Mouse (Mus musculus) gastrocnemius, postnatal 10 days (tissue): ENCODE measurements around the gene Thra. TPM values are rescaled to one million over a fixed set of nuclear protein-coding genes. Genes with fewer than 3 reads are reported as not detected.
A peak's percentile ranks its signal among the peaks of the same experiment; 100 is the strongest.
"Not testable (repeated sequence)": the region's sequence is repeated elsewhere in the genome, so short reads cannot be mapped to it uniquely, and the experiment has no call there.

Experiments
- DNase-seq: peaks from one replicate; pipeline ENCODE4 v3.0.0; 2021; ENCODE audit warnings: mixed read lengths
- long read RNA-seq, 2 experiments: library from polyadenylated mRNA; stranded (forward); transcript quantifications; one replicate each; pipeline ENCODE4 v2.0.0; 2021
- total RNA-seq, 2 experiments: library from RNA; stranded (reverse); gene quantifications; 2 replicates each; pipeline ENCODE4 v1.2.3; 2021

Gene Thra
- 100 to 1,000 TPM; 149 to 169 TPM for total RNA-seq
- long read RNA-seq, experiment 1, transcript Thra-201 (10 exons, 2,452 nt): major isoform, 10 of 54 reads
- long read RNA-seq, experiment 1, partial matches to known transcripts: 18 of 54 reads
- long read RNA-seq, experiment 1, other reads (novel, unspliced or antisense): 23 of 54 reads
- long read RNA-seq, experiment 2, transcript Thra-201 (10 exons, 2,452 nt): major isoform, 16 of 52 reads
- long read RNA-seq, experiment 2, partial matches to known transcripts: 25 of 52 reads
- long read RNA-seq, experiment 2, other reads (novel, unspliced or antisense): 11 of 52 reads

DNA sequence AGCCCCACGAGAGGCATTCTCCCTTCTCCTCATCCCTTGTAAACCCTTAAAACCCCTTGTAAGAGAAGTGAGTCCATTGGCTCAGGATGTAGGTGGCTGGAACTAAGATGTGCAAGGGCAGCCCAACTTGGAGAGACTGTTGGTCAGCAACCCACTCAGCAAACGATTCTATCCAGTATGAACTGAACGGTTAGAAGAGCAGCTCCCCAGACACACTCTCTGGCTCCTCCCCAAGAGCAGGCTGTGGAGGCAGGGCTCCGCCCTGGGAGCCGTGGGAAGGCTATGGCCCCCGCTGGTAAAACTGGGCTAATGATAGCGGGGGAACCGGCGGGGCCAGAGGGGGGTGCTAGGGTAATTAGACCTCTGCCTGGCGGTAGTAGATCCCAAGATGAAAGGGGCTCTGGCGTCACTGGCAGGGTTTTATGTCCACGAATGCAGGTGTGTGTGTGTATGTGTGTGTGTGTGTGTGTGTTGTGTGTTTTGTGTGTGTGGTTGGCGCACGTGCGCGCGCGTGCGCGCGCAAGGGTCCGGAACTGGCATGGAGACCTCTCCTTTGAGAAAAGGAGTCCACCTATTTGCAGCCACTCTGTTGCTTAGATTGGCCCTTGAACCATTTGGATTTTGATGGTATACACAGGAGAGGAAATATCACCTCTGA is at the start of gene Thra:
TSS of gene Thra (plus strand) at position 246 of the 658 bp plus-strand sequence.
- DNase-seq: peak; percentile 73

- no peak for DNase-seq
Observed at GRCm38 (mm10) chr11:98693201-98693600, 47.2 kb upstream of the Thra start.

DNA sequence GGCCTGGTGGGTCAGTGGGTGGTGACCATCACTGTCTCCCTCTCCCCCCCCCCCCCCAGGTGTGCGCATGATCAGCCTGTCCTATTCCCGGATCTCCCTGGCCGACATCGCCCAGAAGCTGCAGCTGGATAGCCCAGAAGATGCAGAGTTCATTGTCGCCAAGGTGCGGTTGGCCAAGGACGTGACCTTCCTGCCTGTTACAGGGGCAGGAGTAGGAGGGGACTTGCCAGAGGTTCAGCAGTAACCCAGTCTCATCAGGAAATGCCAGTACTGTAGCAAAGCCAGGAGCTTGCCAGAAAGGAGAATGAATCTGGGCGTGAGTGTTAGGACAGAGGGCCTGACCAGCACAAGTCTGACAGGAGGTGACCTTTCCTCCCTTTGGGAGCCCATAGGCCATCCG is 46.7 kb upstream of the Thra start:
- DNase-seq: no peak

DNA sequence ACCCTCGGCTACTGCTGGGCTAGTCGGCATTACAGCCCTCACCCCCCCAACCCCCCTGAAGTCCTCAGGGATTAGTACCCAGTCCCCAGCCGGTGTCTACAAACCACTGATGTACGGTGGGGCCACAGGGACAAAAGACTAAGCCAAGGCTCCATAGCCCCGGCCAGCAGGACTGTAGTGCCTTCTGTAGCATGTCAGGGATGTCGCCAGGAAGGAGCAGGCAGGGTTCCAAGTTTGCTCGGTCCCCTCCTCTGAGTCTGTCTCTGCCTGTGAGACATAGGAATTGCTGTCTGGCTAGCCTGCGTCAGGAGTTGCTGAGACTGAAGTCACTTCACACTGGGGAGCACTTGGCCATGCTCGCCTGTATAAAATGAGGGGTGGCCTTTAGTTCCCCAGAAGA is 46.1 kb upstream of the Thra start:
- no peak for DNase-seq

DNA sequence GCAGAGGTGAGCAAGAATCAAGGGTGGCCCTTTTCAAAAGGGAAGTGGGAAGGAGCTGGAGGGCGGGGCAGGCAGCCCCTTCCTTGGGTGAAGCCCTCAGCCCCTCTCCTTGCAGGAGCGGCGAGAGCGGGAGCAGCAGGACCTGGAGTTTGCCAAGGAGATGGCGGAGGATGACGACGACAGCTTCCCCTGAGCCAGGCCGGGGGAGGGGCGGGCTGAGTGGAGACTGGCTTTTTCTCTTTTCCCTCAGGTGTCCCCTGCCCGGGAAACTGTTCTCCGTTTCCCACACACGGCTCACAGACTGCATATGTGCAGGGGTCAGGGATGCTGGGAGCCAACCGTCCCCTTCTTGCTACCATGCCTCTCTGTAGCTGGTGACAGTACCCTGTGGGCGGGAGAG is 45.0 kb upstream of the Thra start:
- DNase-seq: no peak

DNA sequence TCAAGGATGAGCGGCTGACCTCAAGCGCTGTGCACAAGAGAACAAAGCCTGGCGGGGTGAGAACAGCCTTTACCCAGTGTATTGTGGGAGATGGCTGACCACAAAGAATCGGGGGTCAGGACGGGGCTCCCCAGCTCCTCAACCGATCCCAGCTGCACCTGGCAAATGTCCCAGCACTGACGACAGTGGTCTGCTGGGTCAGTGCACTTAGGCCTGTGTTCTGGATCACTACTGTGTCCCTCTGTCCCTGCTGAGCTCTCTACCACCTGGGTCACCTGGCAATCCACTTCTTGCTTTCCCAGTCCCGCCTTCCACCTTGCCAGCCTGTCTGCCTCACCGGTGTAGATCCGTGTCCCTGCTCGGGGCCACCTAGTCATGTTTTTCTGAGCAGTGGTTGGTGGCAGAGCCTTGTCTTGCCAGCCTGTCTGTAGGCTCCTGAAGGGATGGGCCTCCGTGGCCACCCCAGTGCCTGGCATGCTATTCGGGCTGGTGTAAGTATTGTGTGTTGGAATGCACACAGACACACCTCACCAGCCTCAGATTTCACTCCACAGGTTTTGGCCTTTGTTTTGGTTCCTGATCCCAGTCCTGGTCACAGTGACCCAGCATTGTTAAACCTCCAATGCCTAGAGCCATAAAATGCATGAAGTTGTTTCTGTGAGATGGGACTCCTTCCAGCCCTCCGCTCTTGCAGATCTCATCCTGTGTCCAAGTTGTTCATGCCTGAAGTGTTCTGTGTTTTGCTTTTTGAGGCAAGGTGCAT is 43.8 kb upstream of the Thra start:
- no peak for DNase-seq

- DNase-seq: no peak
Observed at GRCm38 (mm10) chr11:98697225-98697624, 43.2 kb upstream of the Thra start.

- DNase-seq: no peak
Observed at GRCm38 (mm10) chr11:98698849-98699640, 41.4 kb upstream of the Thra start.

DNA sequence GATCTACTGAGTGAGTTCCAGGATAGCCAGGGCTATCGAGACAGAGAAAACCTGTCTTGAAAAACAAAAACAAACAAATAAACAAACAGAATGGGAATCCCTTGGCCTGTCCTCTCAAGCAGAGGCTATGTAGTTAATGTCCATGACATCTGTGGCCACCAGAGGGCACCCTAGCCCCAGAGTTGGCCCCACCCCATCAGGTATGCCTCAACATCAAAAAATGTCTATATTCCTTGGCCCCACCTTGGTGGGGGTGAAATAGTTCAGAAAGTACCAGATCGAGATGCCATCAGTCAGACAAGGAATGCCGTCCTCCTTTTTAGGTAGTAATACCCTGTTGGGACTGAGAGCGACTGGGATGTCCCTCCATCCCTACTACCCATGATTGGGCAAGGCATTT is 40.5 kb upstream of the Thra start:
- peak; percentile 81 for DNase-seq

- no peak for DNase-seq
Observed at GRCm38 (mm10) chr11:98701213-98701670, 39.2 kb upstream of the Thra start, which contains the start of gene Csf3. Csf3 (plus strand) TSS chr11:98701263.

DNA sequence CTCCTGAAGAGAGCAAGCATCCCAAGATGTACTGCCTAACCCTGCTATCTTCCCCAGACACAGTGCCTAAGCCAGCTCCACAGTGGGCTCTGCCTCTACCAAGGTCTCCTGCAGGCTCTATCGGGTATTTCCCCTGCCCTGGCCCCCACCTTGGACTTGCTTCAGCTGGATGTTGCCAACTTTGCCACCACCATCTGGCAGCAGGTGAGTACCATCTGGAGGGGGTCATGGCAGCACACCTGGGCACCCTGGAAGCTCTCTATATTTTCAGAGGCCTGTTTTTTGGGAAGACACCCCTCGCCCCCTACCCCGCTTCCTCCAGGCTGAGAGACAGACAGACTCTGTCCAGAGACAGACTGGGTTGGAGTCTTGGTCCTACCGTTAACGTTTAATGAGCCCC is 38.1 kb upstream of the Thra start:
- DNase-seq: no peak

DNA sequence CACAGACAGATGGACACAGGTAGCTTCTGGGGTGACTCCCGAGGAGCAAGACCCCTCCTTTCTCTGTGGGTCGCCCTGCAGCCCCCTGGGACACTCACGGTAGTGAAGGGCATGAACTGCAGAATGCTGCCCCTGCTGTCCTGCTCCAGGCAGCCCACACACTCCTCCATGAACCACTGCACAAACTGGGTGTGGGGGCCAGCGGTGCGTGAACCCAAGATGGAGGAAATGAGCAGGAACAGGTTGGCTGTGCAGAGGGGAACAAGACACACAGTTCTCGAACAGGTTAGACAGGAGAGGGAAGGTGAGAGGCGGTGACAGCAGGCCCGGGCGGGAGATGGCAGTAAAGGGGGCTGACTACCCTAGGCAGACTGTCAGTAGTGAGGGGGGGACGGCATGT is 35.4 kb upstream of the Thra start:
- no peak for DNase-seq

GRCm38 (mm10) chr11:98707401-98708281 is 32.8 kb upstream of the Thra start:
- peak; percentile 62 for DNase-seq

GRCm38 (mm10) chr11:98708282-98708956 is 32.0 kb upstream of the Thra start:
- no peak for DNase-seq

- peak; percentile 48 for DNase-seq
Observed at GRCm38 (mm10) chr11:98709001-98709741, 31.3 kb upstream of the Thra start.

DNA sequence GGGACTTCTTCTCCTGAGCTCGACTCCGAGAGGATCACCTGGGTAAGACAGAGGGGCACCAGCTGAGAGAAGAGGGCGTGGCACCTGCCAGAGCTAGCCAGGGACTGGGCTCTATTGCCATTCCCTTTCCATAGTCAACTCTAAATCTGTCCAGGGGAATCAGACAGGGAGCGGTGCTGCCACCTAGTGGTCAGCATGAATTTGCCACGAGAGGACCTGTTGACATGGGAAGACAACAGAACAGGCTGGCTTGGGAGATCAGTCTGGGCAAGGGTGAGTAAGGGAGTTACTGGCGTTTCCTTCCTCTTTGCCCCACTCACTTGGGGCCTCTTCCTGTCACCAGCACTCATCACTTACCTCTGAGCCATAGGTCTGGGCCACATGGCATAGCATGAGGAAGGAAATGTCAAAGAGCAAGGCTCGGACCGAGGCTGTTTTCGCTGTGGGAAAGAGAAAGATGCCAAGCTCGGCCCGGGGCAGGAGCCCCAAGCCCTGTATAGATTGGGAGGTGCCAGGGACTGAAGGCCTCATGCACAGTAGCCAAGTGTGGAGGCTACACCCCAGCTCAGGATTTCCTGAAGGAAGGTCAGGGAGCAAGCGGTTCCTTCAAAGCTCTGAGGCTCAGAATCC is 29.9 kb upstream of the Thra start:
- DNase-seq: peak; percentile 90

DNA sequence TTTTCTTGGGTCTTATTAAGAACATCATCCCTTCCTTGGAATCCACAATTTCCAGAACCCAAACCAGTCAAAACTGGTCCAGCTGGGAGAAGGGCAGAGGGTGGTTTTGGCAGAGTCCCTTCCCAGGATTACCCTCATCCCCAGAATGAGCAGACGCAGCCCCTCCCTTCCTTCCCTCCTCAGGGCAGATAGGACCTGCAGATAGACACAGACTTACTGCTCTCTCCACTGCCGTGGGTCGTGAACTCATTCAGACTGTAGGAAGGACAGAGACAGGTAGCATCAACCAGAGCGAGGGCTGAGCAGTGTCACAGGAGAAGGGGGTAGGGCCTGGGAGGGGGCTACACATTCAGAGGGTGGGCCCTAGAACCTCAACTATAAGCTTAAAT is 29.4 kb upstream of the Thra start:
- DNase-seq: no peak

DNA sequence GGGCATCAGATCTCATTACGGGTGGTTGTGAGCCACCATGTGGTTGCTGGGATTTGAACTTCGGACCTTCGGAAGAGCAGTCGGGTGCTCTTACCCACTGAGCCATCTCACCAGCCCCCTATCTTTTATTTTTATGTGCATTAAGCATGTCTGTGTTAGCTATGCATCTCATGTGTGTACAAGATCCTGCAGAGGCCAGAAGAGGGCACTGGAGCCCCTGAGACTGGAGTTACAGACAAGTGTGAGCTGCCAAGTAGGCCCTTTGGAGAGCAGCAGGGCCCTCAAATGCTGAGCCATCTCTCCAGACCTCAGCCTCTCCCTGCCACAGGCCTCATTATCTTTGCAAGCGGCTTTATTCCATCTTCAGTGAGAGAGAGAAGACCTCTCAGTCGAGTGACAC is 28.4 kb upstream of the Thra start:
- not testable (repeated sequence) for DNase-seq

- DNase-seq: no peak
Observed at GRCm38 (mm10) chr11:98713703-98714102, 26.7 kb upstream of the Thra start.
